Mouse (Mus musculus) frontal cortex, postnatal 36 days (tissue): Measurements from ENCODE around the gene Sfmbt1.
A peak's percentile ranks its signal among the peaks of the same experiment; 100 is the strongest.

Source experiments
- DNase-seq, 2 experiments: peaks; one replicate each; pipeline ENCODE4 v3.0.0; 2022; ENCODE audit warnings: low spot score in 2 of 2

The Sfmbt1 gene

GRCm38 (mm10) chr14:30825021-30825475 is 110.4 kb downstream of the Sfmbt1 start:
- no peak for DNase-seq

GRCm38 (mm10) chr14:30825476-30826131 is 111.0 kb downstream of the Sfmbt1 start, which contains the start of gene Tmem110:
Tmem110 (plus strand) TSS chr14:30825590.
- peak; percentile 83 to 89 for DNase-seq

DNA sequence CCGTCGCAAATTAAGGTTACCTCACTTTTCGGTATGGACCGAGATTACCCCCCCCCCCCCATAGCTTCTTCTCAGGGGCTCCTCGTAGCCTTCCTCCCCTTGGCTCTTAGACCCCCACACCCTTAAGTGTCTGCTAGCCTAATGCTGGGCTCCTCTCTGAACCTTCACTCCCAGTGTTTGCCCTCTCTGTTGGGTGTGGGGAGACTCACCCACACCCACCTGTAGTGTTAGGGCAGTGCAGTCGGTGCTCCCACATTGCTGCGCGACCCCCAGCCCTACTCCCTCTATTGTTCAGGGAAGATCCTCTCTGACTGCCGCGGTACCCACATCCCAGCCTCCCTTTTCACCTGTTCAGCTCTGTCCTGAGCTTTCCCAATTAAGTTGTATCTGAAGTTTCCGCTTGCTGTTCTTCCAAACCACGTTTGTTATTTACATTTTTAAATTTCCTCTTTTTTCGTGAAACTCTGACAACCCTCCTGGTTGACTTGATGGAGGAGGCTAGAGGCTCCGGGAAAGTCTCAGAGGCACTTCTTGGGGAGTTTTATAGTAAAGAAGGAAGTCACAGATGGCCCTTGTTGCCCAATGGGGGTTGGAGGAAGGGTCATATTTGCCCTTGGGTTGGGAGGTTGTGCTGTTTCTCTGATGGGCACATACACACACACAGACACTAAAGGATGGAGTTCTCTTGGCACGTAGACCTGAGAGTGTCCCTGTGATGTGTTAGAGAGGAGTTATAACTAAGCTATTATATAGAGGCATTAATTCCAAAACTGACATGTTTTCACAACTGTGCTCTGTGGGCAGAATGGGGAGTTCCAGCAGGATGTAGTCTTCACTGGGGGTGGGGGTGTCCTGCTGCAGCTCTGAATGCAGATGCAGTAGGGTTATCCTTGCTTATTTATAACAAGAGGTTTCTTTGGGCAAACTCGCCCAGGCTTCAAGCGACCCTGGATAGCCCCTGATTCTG is 111.8 kb downstream of the Sfmbt1 start:
- DNase-seq = no peak

DNA sequence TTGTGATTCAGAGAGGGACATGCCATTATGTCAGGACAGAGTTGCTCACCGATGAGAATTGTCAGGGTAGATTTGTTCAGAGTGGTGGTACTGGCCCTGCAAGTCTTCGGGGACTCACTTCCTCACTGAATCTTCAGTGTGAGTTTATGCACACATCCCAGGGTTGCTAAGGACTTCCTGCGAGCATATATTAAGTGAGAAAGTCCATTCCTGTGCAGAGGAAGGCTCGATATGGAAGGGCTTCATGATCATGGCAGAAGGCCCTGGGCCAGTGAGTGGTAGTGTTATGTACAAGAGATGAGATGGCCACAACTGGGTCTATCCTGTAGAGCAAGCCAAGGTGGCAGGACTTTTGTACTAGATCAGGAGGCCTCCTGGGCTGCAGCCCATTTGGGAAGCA is 112.8 kb downstream of the Sfmbt1 start:
- no peak for DNase-seq

DNA sequence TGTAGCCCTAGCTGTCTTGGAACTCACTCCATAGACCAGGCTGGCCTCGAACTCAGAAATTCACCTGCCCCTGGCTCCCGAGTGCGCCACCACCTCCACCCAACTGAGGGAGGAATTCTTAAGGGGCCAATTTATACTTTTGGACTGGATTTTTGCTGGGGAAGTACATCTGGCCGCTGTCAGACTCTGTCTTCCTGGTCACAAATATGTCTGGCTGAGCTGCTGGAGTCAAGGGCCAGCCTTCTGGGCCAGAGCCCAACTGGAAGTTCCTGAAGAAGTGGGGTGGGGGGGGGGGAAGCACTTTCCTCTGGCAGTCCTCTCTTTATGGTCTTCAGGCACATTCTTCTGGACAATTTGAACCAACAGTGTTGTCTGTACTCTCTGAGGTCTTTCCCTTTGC is 113.4 kb downstream of the Sfmbt1 start:
- no peak for DNase-seq

DNA sequence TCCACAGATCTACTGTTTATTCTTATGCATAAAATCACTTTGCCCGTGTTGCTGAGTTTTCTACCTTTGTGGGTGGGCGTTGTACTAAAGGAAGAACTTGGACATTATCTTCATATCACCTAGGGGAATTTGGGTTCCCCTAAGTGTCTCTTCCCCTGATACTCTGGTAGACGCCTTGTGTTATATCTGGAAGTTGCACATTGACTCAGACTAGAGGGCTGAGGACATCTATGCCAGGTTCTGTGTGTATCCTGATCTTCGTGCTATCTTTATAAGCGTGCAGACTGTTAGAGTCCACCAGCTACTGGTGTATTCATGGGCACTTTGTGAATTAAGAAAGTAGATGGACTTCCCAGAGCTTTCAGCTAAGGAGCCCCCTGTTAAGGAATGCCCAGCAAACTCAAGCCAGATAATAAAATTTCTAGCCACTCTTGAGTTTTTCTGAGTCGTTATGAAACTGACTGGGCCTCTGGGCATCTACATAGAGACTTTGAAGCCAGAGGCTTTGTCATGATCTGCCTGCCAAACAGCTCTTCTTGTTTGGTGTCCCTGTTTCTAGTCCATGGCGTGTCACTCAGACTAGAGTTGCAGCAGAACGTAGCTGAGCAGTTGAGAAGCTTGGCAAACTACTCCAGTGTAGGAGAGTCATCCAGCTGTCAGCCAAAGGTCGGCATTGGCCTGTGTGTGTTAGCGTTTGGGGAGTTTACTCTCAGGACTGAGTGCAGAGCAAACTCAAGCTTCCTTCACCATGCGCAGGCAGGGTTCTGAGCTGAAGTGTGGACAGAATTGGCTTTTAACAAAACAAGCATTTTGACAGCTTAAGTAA is 114.2 kb downstream of the Sfmbt1 start:
- DNase-seq = no peak

GRCm38 (mm10) chr14:30837416-30837996 is 122.9 kb downstream of the Sfmbt1 start:
- no peak for DNase-seq

GRCm38 (mm10) chr14:30843701-30844100 is 129.1 kb downstream of the Sfmbt1 start:
- DNase-seq = no peak

GRCm38 (mm10) chr14:30850504-30850903 is 135.9 kb downstream of the Sfmbt1 start:
- DNase-seq = no peak

GRCm38 (mm10) chr14:30852325-30852724 is 137.7 kb downstream of the Sfmbt1 start:
- no peak for DNase-seq

DNA sequence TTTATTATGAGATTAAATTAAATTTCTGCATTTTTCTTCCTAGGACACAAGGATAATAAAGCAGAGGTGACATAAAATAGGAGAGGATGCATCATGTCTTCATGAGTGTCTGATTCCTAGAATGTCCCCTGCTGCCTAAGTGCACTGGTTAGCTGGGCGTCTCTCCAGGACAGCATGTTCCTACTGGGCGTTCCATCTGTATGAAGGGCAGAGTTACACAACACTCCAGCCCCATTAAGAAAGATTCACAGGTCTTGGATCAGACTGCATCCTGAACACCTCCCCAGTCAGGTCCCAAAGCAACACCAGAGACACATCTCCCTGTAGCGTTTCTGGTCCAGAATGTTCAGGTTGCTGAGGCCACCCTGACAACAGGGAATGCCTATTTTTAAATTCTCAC is 140.7 kb downstream of the Sfmbt1 start:
- no peak for DNase-seq

DNA sequence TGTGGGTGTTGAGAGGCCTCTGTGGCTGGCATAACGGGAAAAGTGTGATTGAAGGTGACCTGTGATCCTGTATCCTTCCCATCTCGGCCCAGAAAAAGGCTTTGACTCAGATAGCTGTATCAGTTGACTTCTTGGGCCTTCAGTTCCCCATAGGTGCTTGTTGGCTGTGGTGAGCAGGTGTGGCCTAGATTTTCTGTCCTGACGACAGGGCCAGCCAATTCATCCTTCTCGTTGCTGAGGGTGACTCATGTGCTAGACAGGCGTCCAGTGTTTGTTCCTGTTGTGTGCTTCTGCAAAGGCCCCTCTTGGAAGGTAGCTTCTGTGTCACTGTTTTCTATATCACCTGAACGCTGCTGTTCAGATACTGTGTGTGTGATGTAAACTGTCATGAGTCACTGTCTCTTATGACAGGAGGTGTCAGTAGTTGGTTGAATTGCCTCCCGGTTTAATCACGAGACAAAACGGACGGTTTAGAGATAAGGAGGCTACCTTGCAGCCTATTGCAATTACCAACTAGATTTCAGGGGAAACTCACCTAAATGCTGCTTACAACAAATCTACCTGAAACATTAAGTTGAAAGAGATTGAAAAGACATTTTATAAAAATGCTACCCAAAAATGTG is 142.3 kb downstream of the Sfmbt1 start:
- no peak for DNase-seq

DNA sequence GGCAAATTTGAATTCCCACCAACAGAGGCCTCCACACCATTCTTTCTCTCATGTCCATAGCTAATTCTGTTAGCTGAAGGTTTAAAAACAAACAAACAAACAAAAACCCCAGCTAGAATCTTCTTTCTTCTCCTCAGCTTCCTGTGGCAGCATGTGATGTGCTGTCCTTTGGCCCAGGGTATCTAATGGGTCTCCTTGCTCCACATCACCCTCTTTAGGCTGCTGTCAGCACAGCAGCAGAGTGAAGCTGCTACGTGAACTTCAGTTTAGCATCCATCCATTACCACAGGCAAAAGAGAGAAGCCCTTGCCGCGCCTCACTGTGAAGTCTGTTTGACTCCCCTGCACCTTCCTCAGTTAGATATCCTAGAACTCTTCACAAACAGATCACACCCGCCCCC is 143.3 kb downstream of the Sfmbt1 start:
- DNase-seq = no peak

DNA sequence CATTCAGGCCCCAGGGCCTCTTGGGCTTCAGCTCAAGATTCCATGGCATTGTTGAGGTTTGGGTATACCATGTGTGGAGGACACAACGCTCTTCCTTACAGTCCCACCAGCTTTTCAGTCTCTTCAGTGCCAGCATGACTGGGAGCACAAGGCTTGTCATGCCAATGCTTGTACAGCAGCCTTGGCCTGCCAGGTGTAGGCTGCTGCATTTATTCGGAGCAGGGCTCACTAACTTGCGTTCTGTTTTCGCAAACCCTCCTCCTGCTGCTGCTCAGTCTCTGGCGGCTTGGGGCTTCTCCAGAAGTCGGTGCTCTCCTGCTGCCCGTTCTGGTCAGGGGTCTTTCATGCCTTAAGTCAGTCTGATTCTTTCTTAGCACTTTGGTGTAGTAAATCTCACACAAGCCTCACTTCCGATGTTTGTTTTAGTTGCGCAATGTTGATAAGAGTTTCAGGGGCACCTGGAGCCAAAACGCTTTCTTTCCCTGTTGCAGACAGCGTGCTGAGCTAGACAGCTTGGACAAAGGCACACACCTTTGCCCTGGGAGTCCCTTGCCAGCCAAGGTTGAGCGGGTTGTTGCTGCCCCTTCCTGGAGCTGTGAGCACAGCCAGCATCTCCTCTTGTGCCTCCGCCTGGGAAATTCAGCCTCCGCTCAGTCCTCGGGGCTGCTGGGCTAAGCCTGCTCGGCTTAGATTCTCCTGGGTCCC is 146.9 kb downstream of the Sfmbt1 start:
- DNase-seq = no peak

DNA sequence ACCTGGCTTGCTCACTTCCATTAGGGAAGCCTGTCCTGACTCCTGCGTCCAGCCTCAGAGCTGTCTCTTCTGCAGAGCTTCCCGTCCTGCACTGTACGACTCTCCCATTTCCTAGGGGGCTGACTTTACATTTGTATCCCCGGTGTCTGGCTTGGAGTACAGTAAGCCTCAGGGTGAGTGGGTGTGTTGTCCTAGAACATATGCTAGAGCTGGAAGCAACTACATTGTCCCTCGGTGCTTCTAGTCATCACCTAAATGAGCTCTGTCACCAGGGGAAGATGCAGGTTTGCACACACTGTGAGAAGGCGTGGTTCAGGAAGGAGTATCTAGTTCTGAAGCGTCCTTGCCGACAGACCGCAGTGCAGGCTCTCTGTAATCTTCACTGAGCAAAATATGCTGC is 147.7 kb downstream of the Sfmbt1 start:
- DNase-seq = no peak

GRCm38 (mm10) chr14:30865311-30865710 is 150.7 kb downstream of the Sfmbt1 start:
- no peak for DNase-seq

GRCm38 (mm10) chr14:30867042-30867441 is 152.4 kb downstream of the Sfmbt1 start:
- DNase-seq = peak; percentile 71 to 74

DNA sequence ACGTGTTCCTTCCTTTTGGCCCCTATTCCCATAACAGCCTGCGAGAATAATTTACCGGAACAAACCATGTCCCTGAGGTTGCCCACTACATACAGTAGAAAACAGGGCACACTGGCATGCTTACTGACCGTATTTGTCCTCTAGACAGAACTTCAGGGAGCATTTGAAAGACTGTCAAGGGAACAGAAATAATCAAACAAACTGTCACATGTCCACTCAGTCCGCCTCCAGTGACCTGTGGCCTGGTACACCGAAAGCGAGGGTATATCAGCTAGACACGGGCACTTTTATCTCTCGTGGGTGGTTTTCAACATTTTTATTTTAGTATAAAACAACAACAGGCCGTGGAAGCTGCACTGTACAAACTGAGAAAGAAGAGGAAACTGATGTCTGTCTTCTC is 154.2 kb downstream of the Sfmbt1 start:
- no peak for DNase-seq

- no peak for DNase-seq
Observed at GRCm38 (mm10) chr14:30869391-30869801, 154.7 kb downstream of the Sfmbt1 start.
